Mouse (Mus musculus) cerebellum, adult 2 months (tissue): ENCODE results near the gene Mfap3.

Experiments
- CTCF ChIP-seq: fragments of 200-500 bp; IDR thresholded peaks from 2 replicates; pipeline ENCODE4 v1.5.1; 2011; ENCODE audit warnings: low read depth, mild to moderate bottlenecking, control low read depth, low read length, moderate library complexity, borderline replicate concordance; ENCODE audit not compliant: insufficient read depth
- POLR2A ChIP-seq: fragments of 200-500 bp; IDR thresholded peaks from 2 replicates; pipeline ENCODE4 v1.6.1; 2011; ENCODE audit warnings: low read length, control low read depth, borderline replicate concordance; ENCODE audit not compliant: insufficient read depth

DNA sequence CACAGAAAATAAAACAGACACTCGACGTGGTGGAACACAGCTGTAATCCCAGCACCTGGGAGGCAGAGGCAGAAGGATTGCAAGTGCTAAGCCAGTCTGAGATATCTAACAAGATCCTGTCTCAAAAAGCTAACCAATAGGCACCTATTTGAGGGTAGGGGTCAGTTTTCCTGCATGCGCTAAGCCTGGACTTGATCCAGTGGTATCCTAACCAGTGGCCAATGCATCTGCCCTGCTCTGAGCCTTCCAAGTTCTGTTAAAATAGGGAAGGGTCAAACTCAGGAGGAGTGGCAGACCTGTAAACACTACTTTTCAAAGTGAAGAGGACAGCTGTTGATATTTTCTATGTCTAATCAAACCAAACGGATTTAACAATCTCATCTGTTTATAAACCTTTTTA, 13.8 kb downstream of the Mfap3 start:
- TF ChIP-seq POLR2A: no peak
- TF ChIP-seq CTCF: no peak
